Comparison of ENCODE assay signal across 10 mouse cellular contexts in the genomic region with DNA sequence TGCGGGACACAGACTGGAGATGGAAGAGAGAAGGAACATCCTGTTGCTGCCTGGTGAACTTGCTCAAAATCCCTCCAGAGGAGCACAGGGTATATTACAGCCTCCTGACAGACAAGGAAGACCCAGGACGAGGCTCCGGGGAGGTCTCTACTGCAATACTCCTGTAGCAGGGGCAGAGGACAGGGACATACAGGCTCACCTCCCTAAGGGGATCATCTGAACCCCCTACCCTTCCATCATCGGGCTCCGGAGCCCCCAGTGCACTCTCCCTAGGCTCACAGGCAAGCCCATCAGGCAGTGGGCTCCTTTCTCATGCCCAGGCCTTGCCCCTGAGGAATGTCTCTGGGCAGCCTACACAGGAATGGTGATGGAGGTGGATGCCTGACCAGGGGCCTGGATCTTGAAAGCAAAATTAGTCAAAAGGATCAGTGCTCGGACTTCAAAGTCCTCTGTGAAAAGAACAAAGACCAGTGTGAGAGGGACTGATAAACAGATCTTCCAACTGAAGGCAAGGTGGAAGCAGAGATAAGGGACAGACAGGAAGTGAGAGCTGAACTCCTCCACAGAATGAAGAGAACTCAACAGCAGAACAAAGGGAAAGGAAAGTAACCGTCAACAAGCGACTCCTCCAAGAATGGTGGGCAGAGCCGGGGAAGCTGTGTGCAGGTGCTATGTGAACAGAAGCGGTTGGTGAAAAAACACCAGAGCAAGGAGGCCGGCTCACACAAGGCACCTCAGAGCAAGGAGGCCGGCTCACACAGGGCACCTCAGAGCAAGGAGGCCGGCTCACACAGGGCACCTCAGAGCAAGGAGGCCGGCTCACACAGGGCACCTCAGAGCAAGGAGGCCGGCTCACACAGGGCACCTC. TPM values are rescaled to one million over a fixed set of nuclear protein-coding genes. Genes with fewer than 3 reads are reported as not detected.
DNase-seq lines count a peak whose midpoint lies in the region; ATAC-seq and TF ChIP-seq lines count a peak whose summit lies in the region.
"Had no signal": no experiment of that assay in that cellular context is flagged by ENCODE, and none has a peak within 500 bp of the region (broad histone marks: within the 10 kb centered on the region; RNA-seq: fewer than 3 reads in every experiment).

No protein-coding gene starts in this region.

- peak; percentile 39; the same call in 1 of the 2 replicates for TF ChIP-seq CTCF in layer of hippocampus, adult 2 months (conservative IDR thresholded peaks at IDR 0.05)
- TF ChIP-seq CTCF in brain, embryonic 14.5 days (IDR thresholded peaks at IDR 0.05; ENCODE audit: borderline replicate concordance, extremely low read depth, insufficient read depth, insufficient read length): 0 out of 2 replicates have a peak, but pooled peaks have one; percentile 1
- no peak for TF ChIP-seq CTCF in thymus, adult 2 months (IDR thresholded peaks at IDR 0.05; ENCODE audit: borderline replicate concordance, control insufficient read depth, extremely low read depth, insufficient read depth, low read length, poor library complexity)

- ATAC-seq in hematopoietic stem cell, adult 5-6 weeks (replicated peaks in 1 of 2; ENCODE audit: insufficient read depth in 1 of 2, low FRiP score in 2 of 2, low TSS enrichment in 1 of 2, low read depth in 1 of 2, poor library complexity in 2 of 2, severe bottlenecking in 2 of 2): peak; percentile 54 to 57
- ATAC-seq: intestine, embryonic 16.5 days had no signal

- 16% methylated on average over 15 of the region's 15 CpGs for WGBS in thymus, adult 2 months

- H3K4me3 ChIP-seq in layer of hippocampus, adult 2 months: no peak overlapping the region
- H3K4me3 ChIP-seq in thymus, adult 2 months (ENCODE audit: control insufficient read depth, insufficient read depth, low read length): no peak overlapping the region
- H3K4me3 ChIP-seq: embryonic facial prominence, embryonic 15.5 days had no signal

- no peak for DNase-seq in layer of hippocampus, adult 2 months (ENCODE audit: low spot score in 2 of 2)
- DNase-seq in layer of hippocampus, postnatal 10 days (ENCODE audit: low spot score in 2 of 2): no peak
- no peak for DNase-seq in brain, embryonic 14.5 days (ENCODE audit: low read depth)
- DNase-seq in thymus, adult 2 months: peak; percentile 73
- DNase-seq in cerebellum, postnatal 25 days: no peak
- no peak for DNase-seq in kidney, adult 8-10 months
- DNase-seq: retina, postnatal 1 day had no signal

- no peak for TF ChIP-seq POLR2A in brain, embryonic 14.5 days (IDR thresholded peaks at IDR 0.05; ENCODE audit: borderline replicate concordance, extremely low read depth, insufficient read depth, insufficient read length, poor library complexity, severe bottlenecking)
- peak; percentile 53; the same call in 1 of the 2 replicates for TF ChIP-seq POLR2A in thymus, adult 2 months (IDR thresholded peaks at IDR 0.05; ENCODE audit: control insufficient read depth, extremely low read depth, insufficient read depth, low read length, poor library complexity)

- peaks cover 66% of the 10 kb centered on the region for H3K4me1 ChIP-seq in thymus, adult 2 months (replicated peaks; ENCODE audit: control insufficient read depth, insufficient read depth, low read length)

- no peak overlapping the region for H3K27ac ChIP-seq in layer of hippocampus, adult 2 months
- H3K27ac ChIP-seq in thymus, adult 2 months (ENCODE audit: control insufficient read depth, insufficient read depth, low read length): peak overlapping the region; percentile 97
- H3K27ac ChIP-seq: embryonic facial prominence, embryonic 15.5 days had no signal

- no peaks in the 10 kb centered on the region for H3K27me3 ChIP-seq in thymus, adult 2 months (ENCODE audit: control insufficient read depth, insufficient read depth, low read length)
- H3K27me3 ChIP-seq: embryonic facial prominence, embryonic 15.5 days had no signal

- peaks cover 6% of the 10 kb centered on the region for H3K36me3 ChIP-seq in thymus, adult 2 months (ENCODE audit: control insufficient read depth, insufficient read depth, low read length)

RNA-seq across cellular contexts. Expression of a gene that starts 32.3 kb away (rescaled TPM):
- total RNA-seq in layer of hippocampus, adult 2 months (2021): 1 to 10 TPM; 1.7 to 2.0 TPM
- total RNA-seq in layer of hippocampus, postnatal 10 days (2021): 1 to 10 TPM; 2.4 to 3.9 TPM
- polyA plus RNA-seq in brain, embryonic 14.5 days (2012; rRNA removed): 1.4 and 2.1 TPM in 2 replicates
- total RNA-seq in hematopoietic stem cell, adult 5-6 weeks (2017): 48.2 and 54.6 TPM in 2 replicates
- 136 and 161 TPM in 2 replicates for polyA plus RNA-seq in thymus, adult 2 months (2012; rRNA removed)

RNA-seq across cellular contexts. Expression of a gene that starts 41.0 kb away (rescaled TPM):
- total RNA-seq in layer of hippocampus, adult 2 months (2021): 10 to 100 TPM; 11.6 to 13.8 TPM
- 10 to 100 TPM; 12.2 to 13.0 TPM for total RNA-seq in layer of hippocampus, postnatal 10 days (2021)
- polyA plus RNA-seq in brain, embryonic 14.5 days (2012; rRNA removed): 16.4 and 21.5 TPM in 2 replicates
- total RNA-seq in hematopoietic stem cell, adult 5-6 weeks (2017): 58.8 and 66.2 TPM in 2 replicates
- 178 and 204 TPM in 2 replicates for polyA plus RNA-seq in thymus, adult 2 months (2012; rRNA removed)

RNA-seq across cellular contexts. Expression of a gene that starts 47.9 kb away (rescaled TPM):
- total RNA-seq in layer of hippocampus, adult 2 months (2021): 10 to 100 TPM; 39.5 to 42.3 TPM
- 10 to 100 TPM; 35.9 to 39.0 TPM for total RNA-seq in layer of hippocampus, postnatal 10 days (2021)
- 29.1 and 36.9 TPM in 2 replicates for polyA plus RNA-seq in brain, embryonic 14.5 days (2012; rRNA removed)
- total RNA-seq in hematopoietic stem cell, adult 5-6 weeks (2017): 108 and 135 TPM in 2 replicates
- 140 and 147 TPM in 2 replicates for polyA plus RNA-seq in thymus, adult 2 months (2012; rRNA removed)

Comparison
In these comparisons a context has a peak if more than half of its experiments do, and no peak if none do; other contexts are left out.
1. RNA of a gene that starts 32.3 kb away (total RNA-seq): 48.2 to 54.6 TPM in hematopoietic stem cell, adult 5-6 weeks; 2.4 to 3.9 TPM in layer of hippocampus, postnatal 10 days and 1.7 to 2.0 TPM in layer of hippocampus, adult 2 months; every median in the first group is over 10 times any median in the second.